Mouse (Mus musculus): ENCODE data around the gene Nagpa. TPM values are rescaled to one million over a fixed set of nuclear protein-coding genes. Genes with fewer than 3 reads are reported as not detected.

Gene Nagpa
- total RNA-seq, 2 experiments from 2014 or later = 6.8 to 7.2 TPM

DNA sequence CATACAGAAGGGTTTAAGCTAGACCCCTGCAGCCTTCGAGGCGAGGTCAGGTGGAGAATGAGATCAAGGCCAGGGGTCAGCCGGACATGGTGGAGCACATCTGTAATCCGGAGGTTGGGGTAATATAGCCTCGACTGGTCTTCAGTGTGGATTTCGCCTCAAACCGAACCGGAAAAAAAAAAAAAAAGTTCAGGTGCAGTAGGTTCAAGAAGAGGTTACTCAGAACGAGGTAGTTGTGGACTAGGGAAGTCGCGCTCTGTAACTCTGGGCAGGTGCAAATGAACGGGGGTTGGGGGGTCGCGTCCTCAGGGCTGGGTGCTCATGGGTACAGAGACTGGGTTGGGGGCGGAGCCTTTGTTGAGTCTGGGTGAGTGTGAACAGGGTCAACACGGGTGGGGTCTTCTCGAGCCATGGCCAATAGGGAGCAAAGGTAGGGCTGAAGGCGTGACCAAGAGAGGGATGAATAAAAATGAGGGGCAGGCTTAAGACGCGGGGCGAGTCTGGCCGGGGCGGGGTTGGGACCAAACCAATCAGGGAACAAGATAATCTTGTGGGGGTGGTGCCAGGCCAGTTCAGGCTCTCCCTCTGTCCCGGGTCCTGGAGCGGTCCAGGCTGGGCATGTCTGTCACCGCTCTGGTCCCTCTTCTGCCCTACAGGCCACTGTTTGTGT is 57.3 kb downstream of the Nagpa start:
- DNase-seq = peak; percentile 81
- intact Hi-C loops (cut with DNase I; ENCODE audit: low total_unique reads) = loop anchor here (5.0 to 10.0 kb wide), 2 partner anchors 51 to 92 kb away; partner anchors contain the start of gene Ubn1

DNA sequence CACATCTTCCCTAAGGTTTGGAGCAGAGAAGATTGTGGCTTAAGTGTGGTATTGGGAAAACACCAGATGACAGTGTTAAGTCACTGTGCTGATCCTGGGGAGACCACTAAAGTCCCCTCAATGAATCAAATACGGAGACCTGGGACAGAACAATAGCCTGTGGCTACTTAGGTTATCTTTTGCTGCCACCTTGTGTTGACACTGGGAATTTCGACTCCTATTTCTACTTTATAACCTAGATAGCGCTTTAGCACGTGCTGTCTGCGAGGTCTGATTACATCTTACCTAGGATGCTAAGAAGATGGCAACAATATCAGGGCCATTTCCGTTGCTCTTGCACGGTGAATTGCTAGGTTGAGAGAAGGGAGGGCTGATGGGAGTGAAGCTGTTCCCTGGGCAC is 58.2 kb downstream of the Nagpa start:
- intact Hi-C loops (cut with DNase I; ENCODE audit: low total_unique reads) = loop anchor here (5.0 to 10.0 kb wide), 2 partner anchors 52 to 91 kb away; partner anchors contain the start of gene Ubn1
- DNase-seq = no peak

Small RNAs within 50 kb of the gene (microRNA-seq; reads per million reads assigned to microRNA genes)
- gene Gm23689 (0 reads per million in 2 experiments), gene Gm26095 (0 reads per million in 2 experiments), gene Mir6364 (0 reads per million in 2 experiments)

Other genes with a start within 250 kb of the Nagpa start
- 10 to 100 TPM in 1 of 2 experiments, 1 to 10 TPM in 1; 9.9 to 10.7 TPM for gene Anks3, start 239.8 kb downstream of the Nagpa start, total RNA-seq (2021)
- gene Sept12, start 206.2 kb downstream of the Nagpa start, total RNA-seq (2021) = not detected
- gene Smim22, start 196.7 kb downstream of the Nagpa start, total RNA-seq (2021) = not detected
- gene Rogdi, start 190.5 kb downstream of the Nagpa start, total RNA-seq (2021) = 10 to 100 TPM; 11.1 to 11.3 TPM
- gene Glyr1, start 154.1 kb downstream of the Nagpa start, total RNA-seq (2021) = 10 to 100 TPM; 35.6 to 37.2 TPM
- gene Ubn1, start 154.0 kb downstream of the Nagpa start, total RNA-seq (2021) = 10 to 100 TPM; 21.2 to 25.5 TPM
- under 1 TPM; 0.27 to 0.43 TPM for gene Ppl, start 71.6 kb downstream of the Nagpa start, total RNA-seq (2021)
- gene Sec14l5, start 56.9 kb downstream of the Nagpa start, total RNA-seq (2021) = 10 to 100 TPM in 1 of 2 experiments, 1 to 10 TPM in 1; 7.4 to 11.3 TPM
- 1 to 10 TPM; 6.8 to 8.6 TPM for gene AU021092, start 18.3 kb upstream of the Nagpa start, total RNA-seq (2021)
- 10 to 100 TPM; 10.2 to 11.2 TPM for gene Alg1, start 29.6 kb upstream of the Nagpa start, total RNA-seq (2021)
- 1 to 10 TPM; 8.1 to 9.6 TPM for gene Eef2kmt, start 52.0 kb upstream of the Nagpa start, total RNA-seq (2021)